Mouse (Mus musculus): ENCODE measurements at regions not wholly inside any gene's neighbourhood (a gene's known extent, or its start where the extent isn't known, plus 50 kb on each side); places are given as distances from the start of the nearest gene placed in this dataset.
"Not testable (repeated sequence)": the region's sequence is repeated elsewhere in the genome, so short reads cannot be mapped to it uniquely, and the experiment has no call there.

DNA sequence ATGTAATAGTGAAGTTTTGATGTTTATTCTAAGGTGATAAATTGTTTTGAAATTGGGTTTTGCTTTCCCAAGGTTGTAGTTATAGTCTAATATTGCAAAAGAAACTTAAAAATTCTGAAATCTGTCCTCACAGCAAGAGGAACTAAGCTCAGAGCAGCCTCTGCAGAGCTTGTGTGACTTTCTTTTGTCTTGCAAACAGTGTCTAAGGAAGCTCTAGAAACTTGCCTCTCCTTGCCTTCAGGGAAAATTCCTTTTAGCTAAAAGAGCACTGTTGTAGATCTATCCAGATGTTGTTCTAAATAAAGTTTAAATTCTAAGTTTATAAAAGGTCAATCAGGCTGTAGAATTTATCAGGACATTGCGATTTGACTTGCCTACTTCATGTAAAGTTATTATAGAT, 681.2 kb downstream of the Dad1 start:
- not testable (repeated sequence) for H3K9me3 ChIP-seq (ENCODE audit: control insufficient read depth, low read length); H3K4me1 ChIP-seq (replicated peaks; ENCODE audit: control insufficient read depth, insufficient read depth, low read length); H3K27ac ChIP-seq (ENCODE audit: low read depth); H3K4me2 ChIP-seq (ENCODE audit: low read length); H3K27me3 ChIP-seq (replicated peaks; ENCODE audit: control insufficient read depth, insufficient read depth, low read length); H3K9ac ChIP-seq (ENCODE audit: low read length); H3K36me3 ChIP-seq (ENCODE audit: control insufficient read depth, insufficient read depth, low read length); ATAC-seq (replicated peaks; ENCODE audit: low FRiP score, low TSS enrichment, low read depth); DNase-seq (ENCODE audit: low spot score); H3K4me3 ChIP-seq (ENCODE audit: low read depth, low read length)
- 91% methylated on average over 1 of the region's 1 CpGs for WGBS

DNA sequence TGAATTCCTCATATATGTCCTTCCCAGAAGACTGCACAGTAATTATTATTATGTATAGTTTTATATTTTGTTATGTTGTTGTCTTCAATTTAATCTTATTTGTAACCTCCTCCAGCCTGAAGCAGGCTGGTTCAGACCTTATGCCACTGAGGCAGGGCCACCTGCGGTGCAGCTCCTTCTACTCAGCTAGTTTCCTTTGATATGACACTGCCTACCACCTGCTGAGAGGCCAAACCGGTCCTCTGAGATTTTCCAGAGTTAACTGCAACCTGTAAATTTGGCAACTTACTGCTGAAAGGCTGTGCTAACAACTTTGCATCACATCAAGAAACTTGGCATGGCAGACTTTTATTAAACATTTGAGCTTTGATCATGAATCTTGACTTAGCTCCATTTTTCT, 691.3 kb downstream of the Dad1 start:
- DNase-seq (ENCODE audit: low spot score) (no peak), ATAC-seq (replicated peaks; ENCODE audit: low FRiP score, low TSS enrichment, low read depth) (no peak)
- H3K4me2 ChIP-seq (ENCODE audit: low read length) = no peak overlapping the region
- H3K9me3 ChIP-seq (ENCODE audit: control insufficient read depth, low read length) = no peaks in the 10 kb centered on the region
- H3K4me1 ChIP-seq (replicated peaks; ENCODE audit: control insufficient read depth, insufficient read depth, low read length) = no peaks in the 10 kb centered on the region
- no peak overlapping the region for H3K9ac ChIP-seq (ENCODE audit: low read length)
- no peaks in the 10 kb centered on the region for H3K27me3 ChIP-seq (replicated peaks; ENCODE audit: control insufficient read depth, insufficient read depth, low read length)
- WGBS = 42% methylated on average over 2 of the region's 2 CpGs
- H3K27ac ChIP-seq (ENCODE audit: low read depth) = no peak overlapping the region
- H3K4me3 ChIP-seq (ENCODE audit: low read depth, low read length) = no peak overlapping the region
- H3K36me3 ChIP-seq (ENCODE audit: control insufficient read depth, insufficient read depth, low read length) = no peaks in the 10 kb centered on the region

DNA sequence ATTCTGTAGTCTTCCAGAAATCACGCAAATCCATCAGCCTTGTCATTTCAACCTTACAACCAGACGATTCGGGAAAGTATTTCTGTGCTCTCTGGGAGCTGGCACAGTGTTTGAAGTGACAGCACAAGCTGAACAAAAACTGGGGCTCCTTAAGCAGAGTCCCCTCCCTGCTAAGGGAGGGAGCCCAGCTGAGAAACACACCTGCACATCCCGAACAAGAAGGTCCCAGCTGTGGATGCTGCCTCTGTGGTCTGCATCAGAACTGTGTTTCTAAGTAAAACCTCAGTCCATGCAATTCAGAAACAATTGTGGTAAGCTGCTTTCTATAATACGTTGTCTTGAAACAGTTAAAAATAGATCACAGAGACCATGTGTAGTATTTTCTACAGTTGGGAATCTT, 693.8 kb downstream of the Dad1 start:
- not testable (repeated sequence) for H3K4me2 ChIP-seq (ENCODE audit: low read length)
- WGBS = 78% methylated on average over 5 of the region's 5 CpGs

DNA sequence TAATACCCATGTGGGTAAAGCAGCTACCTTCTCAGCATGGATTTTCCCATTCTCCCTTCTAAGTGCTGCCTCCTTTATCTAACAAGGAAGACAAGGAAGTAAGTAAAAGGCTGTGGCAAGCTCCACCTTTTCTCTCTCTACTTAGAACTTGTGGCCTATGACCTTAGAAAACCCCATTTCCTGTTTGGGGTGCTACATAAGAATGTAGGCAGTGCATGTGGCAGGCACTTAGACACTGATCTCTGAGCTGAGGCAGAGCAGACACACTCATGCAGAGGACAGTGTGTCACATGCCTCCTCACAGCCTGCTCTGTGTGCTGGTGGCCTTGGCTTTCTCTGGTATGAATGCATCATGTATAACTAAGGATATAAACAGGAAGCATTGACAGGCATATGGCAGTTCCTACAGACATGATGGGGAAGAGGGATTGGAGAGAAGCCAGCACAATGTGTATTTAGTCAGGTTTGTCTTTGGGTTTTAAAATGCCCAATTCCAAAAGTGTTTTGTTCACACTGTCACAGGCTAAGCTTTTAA, 694.5 kb downstream of the Dad1 start:
- not testable (repeated sequence) for H3K27me3 ChIP-seq (replicated peaks; ENCODE audit: control insufficient read depth, insufficient read depth, low read length); ATAC-seq (replicated peaks; ENCODE audit: low FRiP score, low TSS enrichment, low read depth); H3K4me3 ChIP-seq (ENCODE audit: low read depth, low read length); H3K4me1 ChIP-seq (replicated peaks; ENCODE audit: control insufficient read depth, insufficient read depth, low read length); H3K9ac ChIP-seq (ENCODE audit: low read length); H3K4me2 ChIP-seq (ENCODE audit: low read length); H3K9me3 ChIP-seq (ENCODE audit: control insufficient read depth, low read length); H3K27ac ChIP-seq (ENCODE audit: low read depth); DNase-seq (ENCODE audit: low spot score); H3K36me3 ChIP-seq (ENCODE audit: control insufficient read depth, insufficient read depth, low read length)

More for the DNA sequence above, 693.8 kb downstream of the Dad1 start:
- not testable (repeated sequence) for ATAC-seq (replicated peaks; ENCODE audit: low FRiP score, low TSS enrichment, low read depth); H3K9me3 ChIP-seq (ENCODE audit: control insufficient read depth, low read length); H3K9ac ChIP-seq (ENCODE audit: low read length); H3K36me3 ChIP-seq (ENCODE audit: control insufficient read depth, insufficient read depth, low read length); H3K4me3 ChIP-seq (ENCODE audit: low read depth, low read length); H3K27me3 ChIP-seq (replicated peaks; ENCODE audit: control insufficient read depth, insufficient read depth, low read length); DNase-seq (ENCODE audit: low spot score); H3K27ac ChIP-seq (ENCODE audit: low read depth); H3K4me1 ChIP-seq (replicated peaks; ENCODE audit: control insufficient read depth, insufficient read depth, low read length)

DNA sequence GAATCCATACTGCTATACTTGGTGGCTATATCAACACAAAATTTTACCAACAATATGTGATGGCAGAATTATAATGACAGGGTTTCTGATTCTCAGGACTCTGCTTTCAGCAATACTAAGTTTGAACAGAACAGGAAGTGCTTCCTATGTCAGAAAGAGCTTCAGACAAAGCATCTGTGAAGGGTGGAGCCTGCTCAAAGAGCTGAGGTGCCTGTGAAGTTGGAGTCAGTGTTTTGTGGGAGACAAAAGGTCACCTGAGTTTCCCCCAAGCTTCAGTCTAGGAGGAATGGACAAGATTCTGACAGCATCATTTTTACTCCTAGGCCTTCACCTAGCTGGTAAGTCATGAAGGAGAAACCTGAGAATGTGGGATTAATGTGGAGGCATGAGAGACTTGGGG, 700.1 kb downstream of the Dad1 start:
- H3K4me3 ChIP-seq (ENCODE audit: low read depth, low read length) = no peak overlapping the region
- DNase-seq (ENCODE audit: low spot score) (no peak), ATAC-seq (replicated peaks; ENCODE audit: low FRiP score, low TSS enrichment, low read depth) (no peak)
- H3K4me2 ChIP-seq (ENCODE audit: low read length) = no peak overlapping the region
- H3K9me3 ChIP-seq (ENCODE audit: control insufficient read depth, low read length) = no peaks in the 10 kb centered on the region
- H3K27me3 ChIP-seq (replicated peaks; ENCODE audit: control insufficient read depth, insufficient read depth, low read length) = no peaks in the 10 kb centered on the region
- H3K27ac ChIP-seq (ENCODE audit: low read depth) = no peak overlapping the region
- no peak overlapping the region for H3K9ac ChIP-seq (ENCODE audit: low read length)
- H3K4me1 ChIP-seq (replicated peaks; ENCODE audit: control insufficient read depth, insufficient read depth, low read length) = no peaks in the 10 kb centered on the region
- H3K36me3 ChIP-seq (ENCODE audit: control insufficient read depth, insufficient read depth, low read length) = no peaks in the 10 kb centered on the region

DNA sequence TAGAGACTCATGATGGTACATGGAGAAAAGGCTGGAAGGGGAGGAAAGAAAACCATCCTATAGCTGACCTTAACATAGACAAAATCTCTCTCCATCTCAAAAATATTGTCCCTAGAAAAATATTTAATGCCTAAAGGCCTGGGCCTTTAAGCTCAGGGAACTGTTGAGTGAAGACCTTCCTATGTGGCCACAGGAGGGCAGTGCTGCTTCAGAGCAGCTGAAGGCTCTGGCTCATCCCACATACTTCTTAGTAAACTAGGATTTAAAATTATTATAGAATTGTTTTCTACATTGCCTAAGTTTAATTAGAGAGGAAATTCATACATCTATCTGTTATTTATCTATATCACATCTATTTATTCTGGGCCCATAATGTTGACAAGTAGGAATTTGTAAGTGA, 706.5 kb downstream of the Dad1 start:
- H3K36me3 ChIP-seq (ENCODE audit: control insufficient read depth, insufficient read depth, low read length); H3K4me3 ChIP-seq (ENCODE audit: low read depth, low read length); H3K4me2 ChIP-seq (ENCODE audit: low read length); DNase-seq (ENCODE audit: low spot score); ATAC-seq (replicated peaks; ENCODE audit: low FRiP score, low TSS enrichment, low read depth); H3K4me1 ChIP-seq (replicated peaks; ENCODE audit: control insufficient read depth, insufficient read depth, low read length); H3K9me3 ChIP-seq (ENCODE audit: control insufficient read depth, low read length); H3K27me3 ChIP-seq (replicated peaks; ENCODE audit: control insufficient read depth, insufficient read depth, low read length); H3K27ac ChIP-seq (ENCODE audit: low read depth); H3K9ac ChIP-seq (ENCODE audit: low read length): not testable (repeated sequence)

DNA sequence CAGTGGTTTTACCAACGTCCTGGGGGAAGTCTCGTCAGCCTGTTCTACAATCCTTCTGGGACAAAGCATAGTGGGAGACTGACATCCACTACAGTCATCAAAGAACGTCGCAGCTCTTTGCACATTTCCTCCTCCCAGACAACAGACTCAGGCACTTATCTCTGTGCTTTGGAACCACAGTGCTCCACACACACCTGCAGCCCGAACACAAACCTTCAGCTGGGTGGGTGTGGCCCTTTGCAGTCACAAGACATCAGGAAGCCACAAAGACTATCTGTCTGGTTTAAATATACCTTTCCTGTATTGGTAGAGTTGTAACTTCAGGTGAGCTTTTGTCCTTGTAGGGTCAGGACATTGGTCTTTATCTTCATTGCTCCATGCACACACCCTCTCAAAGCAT, 708.6 kb downstream of the Dad1 start:
- no peaks in the 10 kb centered on the region for H3K9me3 ChIP-seq (ENCODE audit: control insufficient read depth, low read length)
- DNase-seq (ENCODE audit: low spot score) = no peak
- no peak overlapping the region for H3K4me2 ChIP-seq (ENCODE audit: low read length)
- H3K4me3 ChIP-seq (ENCODE audit: low read depth, low read length) = no peak overlapping the region
- WGBS = 66% methylated on average over 5 of the region's 5 CpGs
- H3K27ac ChIP-seq (ENCODE audit: low read depth) = no peak overlapping the region
- no peaks in the 10 kb centered on the region for H3K27me3 ChIP-seq (replicated peaks; ENCODE audit: control insufficient read depth, insufficient read depth, low read length)
- H3K9ac ChIP-seq (ENCODE audit: low read length) = no peak overlapping the region
- ATAC-seq (replicated peaks; ENCODE audit: low FRiP score, low TSS enrichment, low read depth) = no peak
- H3K36me3 ChIP-seq (ENCODE audit: control insufficient read depth, insufficient read depth, low read length) = no peaks in the 10 kb centered on the region
- H3K4me1 ChIP-seq (replicated peaks; ENCODE audit: control insufficient read depth, insufficient read depth, low read length) = no peaks in the 10 kb centered on the region

DNA sequence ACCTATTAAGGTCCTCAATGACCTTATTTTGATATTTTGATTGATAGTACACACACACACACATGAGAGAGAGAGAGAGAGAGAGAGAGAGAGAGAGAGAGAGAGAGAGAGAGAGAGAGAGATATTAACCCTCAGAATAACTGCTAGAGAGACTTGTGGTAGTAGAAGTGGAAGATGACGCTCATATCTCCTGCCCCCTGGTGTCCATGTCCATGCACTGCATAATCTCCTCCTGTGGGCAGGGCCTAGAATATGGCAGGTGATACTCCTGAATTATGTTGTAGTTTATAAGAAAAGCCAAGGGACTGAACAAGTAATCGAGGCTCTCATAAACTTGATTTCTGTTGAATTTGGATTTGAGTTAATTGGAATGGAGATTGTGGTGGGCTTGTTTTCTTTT, 712.3 kb downstream of the Dad1 start:
- H3K36me3 ChIP-seq (ENCODE audit: control insufficient read depth, insufficient read depth, low read length); H3K4me2 ChIP-seq (ENCODE audit: low read length); H3K9me3 ChIP-seq (ENCODE audit: control insufficient read depth, low read length); H3K4me1 ChIP-seq (replicated peaks; ENCODE audit: control insufficient read depth, insufficient read depth, low read length); H3K4me3 ChIP-seq (ENCODE audit: low read depth, low read length); H3K27me3 ChIP-seq (replicated peaks; ENCODE audit: control insufficient read depth, insufficient read depth, low read length); DNase-seq (ENCODE audit: low spot score); H3K27ac ChIP-seq (ENCODE audit: low read depth); H3K9ac ChIP-seq (ENCODE audit: low read length); ATAC-seq (replicated peaks; ENCODE audit: low FRiP score, low TSS enrichment, low read depth): not testable (repeated sequence)
- WGBS = 57% methylated on average over 2 of the region's 2 CpGs

DNA sequence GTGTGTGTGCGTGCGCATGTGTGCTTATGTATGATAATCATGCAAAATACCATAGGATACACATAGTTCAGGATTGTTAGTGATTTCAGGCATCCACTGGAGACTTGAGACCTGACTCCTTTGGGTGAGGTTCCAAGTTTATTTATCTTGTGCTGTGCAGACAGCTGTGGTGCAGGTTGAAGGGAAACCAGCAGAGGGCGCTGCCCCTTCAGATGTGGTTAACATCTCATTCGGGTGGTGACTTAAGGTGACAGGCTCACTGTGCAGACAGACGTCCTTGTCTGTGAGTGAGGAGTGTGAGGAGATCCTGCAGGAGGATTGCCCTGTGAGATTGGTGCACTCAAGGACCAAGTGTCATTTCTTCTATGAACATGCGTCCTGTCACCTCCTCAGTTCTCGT, 716.0 kb downstream of the Dad1 start:
- H3K27ac ChIP-seq (ENCODE audit: low read depth); H3K36me3 ChIP-seq (ENCODE audit: control insufficient read depth, insufficient read depth, low read length); H3K27me3 ChIP-seq (replicated peaks; ENCODE audit: control insufficient read depth, insufficient read depth, low read length); H3K4me1 ChIP-seq (replicated peaks; ENCODE audit: control insufficient read depth, insufficient read depth, low read length); DNase-seq (ENCODE audit: low spot score); H3K4me2 ChIP-seq (ENCODE audit: low read length); H3K9ac ChIP-seq (ENCODE audit: low read length); H3K4me3 ChIP-seq (ENCODE audit: low read depth, low read length); ATAC-seq (replicated peaks; ENCODE audit: low FRiP score, low TSS enrichment, low read depth); H3K9me3 ChIP-seq (ENCODE audit: control insufficient read depth, low read length): not testable (repeated sequence)
- 57% methylated on average over 7 of the region's 7 CpGs for WGBS

All from intestine, embryonic 14.5 days (tissue).